Mouse (Mus musculus) megakaryocyte-erythroid progenitor cell, adult 5 weeks (primary cell): ENCODE measurements around the gene Prkcsh. TPM values are rescaled to one million over a fixed set of nuclear protein-coding genes. Genes with fewer than 3 reads are reported as not detected.

Source experiments
- polyA plus RNA-seq: library from polyadenylated mRNA; stranded (reverse); fragments of >175 nt; gene quantifications from 2 replicates; pipeline ENCODE4 v1.2.3, GENCODE M21; 2012

Prkcsh gene
- 202 and 244 TPM in 2 replicates for polyA plus RNA-seq

GRCm38 (mm10) chr9:22002194-22003162, at the start of gene Prkcsh, which contains the start of gene Ccdc151:
Prkcsh (plus strand) TSS chr9:22002806.
Ccdc151 (minus strand) TSS chr9:22002634.

GRCm38 (mm10) chr9:21955570-21956281, 46.9 kb upstream of the Prkcsh start, which contains the start of gene Swsap1:
Swsap1 (plus strand) TSS chr9:21955755.

DNA sequence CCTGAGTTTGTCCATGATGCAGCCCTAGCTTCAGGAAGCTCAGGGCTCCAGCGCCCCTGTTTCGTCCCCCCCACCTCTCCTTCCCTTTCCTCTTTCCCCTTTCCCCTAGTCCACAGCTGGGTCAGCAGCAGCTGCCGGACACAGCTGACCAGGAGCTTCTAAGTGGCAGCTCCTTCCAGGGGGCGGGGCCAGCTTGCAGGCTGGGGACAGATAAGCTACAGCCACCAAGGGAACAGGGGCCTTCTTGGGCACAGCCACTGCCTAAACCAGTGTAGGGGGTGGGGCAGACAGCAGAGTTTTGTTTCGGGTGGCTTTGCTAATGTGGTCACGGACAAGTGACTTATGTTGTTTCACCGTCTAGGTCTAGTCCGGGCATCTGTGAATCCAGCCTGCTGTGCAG, 39.2 kb upstream of the Prkcsh start, which contains the start of gene Epor:
Epor (minus strand) TSS at position 90 of the 400 bp plus-strand sequence.

GRCm38 (mm10) chr9:21989230-21990110, 13.1 kb upstream of the Prkcsh start, which contains the start of gene Rgl3:
Rgl3 (minus strand) TSS chr9:21989446.

GRCm38 (mm10) chr9:22051958-22052254, 49.3 kb downstream of the Prkcsh start, which contains the start of gene Elavl3:
Elavl3 (minus strand) TSS chr9:22052023.

Other genes starting within 250 kb of the Prkcsh start
- gene Spc24, start 242.5 kb upstream of the Prkcsh start, polyA plus RNA-seq = 101 and 106 TPM in 2 replicates
- 1.9 and 2.9 TPM in 2 replicates for gene Kank2, start 204.1 kb upstream of the Prkcsh start, polyA plus RNA-seq
- gene Angptl8, start 167.3 kb upstream of the Prkcsh start, polyA plus RNA-seq = 1.7 and 3.7 TPM in 2 replicates
- 3.1 and 4.8 TPM in 2 replicates for gene Dock6, start 150.2 kb upstream of the Prkcsh start, polyA plus RNA-seq
- 35.5 and 43.8 TPM in 2 replicates for gene Rab3d, start 84.6 kb upstream of the Prkcsh start, polyA plus RNA-seq
- gene Ccdc159, start 75.3 kb upstream of the Prkcsh start, polyA plus RNA-seq = 0.26 and 0.54 TPM in 2 replicates
- 28.8 and 33.9 TPM in 2 replicates for gene Tmem205, start 75.2 kb upstream of the Prkcsh start, polyA plus RNA-seq
- gene Plppr2, start 65.8 kb upstream of the Prkcsh start, polyA plus RNA-seq = 1.9 and 2.5 TPM in 2 replicates
- 5.8 and 8.1 TPM in 2 replicates for gene Swsap1, start 47.1 kb upstream of the Prkcsh start, polyA plus RNA-seq
- 45.2 and 62.0 TPM in 2 replicates for gene Epor, start 39.3 kb upstream of the Prkcsh start, polyA plus RNA-seq
- 0.03 and 0.11 TPM in 2 replicates for gene Rgl3, start 13.4 kb upstream of the Prkcsh start, polyA plus RNA-seq
- gene Ccdc151, start 172 bp upstream of the Prkcsh start, polyA plus RNA-seq = not detected in 2 replicates
- gene Elavl3, start 49.2 kb downstream of the Prkcsh start, polyA plus RNA-seq = 0.02 and 0.03 TPM in 2 replicates
- gene Gm49318, start 68.5 kb downstream of the Prkcsh start, polyA plus RNA-seq = not detected in 2 replicates
- gene Zfp653, start 68.6 kb downstream of the Prkcsh start, polyA plus RNA-seq = 19.3 and 24.5 TPM in 2 replicates
- gene Ecsit, start 82.6 kb downstream of the Prkcsh start, polyA plus RNA-seq = 30.5 and 33.6 TPM in 2 replicates
- 0.06 TPM in 1 of 2 replicates, not detected in the other for gene Cnn1, start 96.4 kb downstream of the Prkcsh start, polyA plus RNA-seq
- gene Elof1, start 114.4 kb downstream of the Prkcsh start, polyA plus RNA-seq = 75.1 and 88.1 TPM in 2 replicates
- 9.1 and 11.8 TPM in 2 replicates for gene Acp5, start 132.9 kb downstream of the Prkcsh start, polyA plus RNA-seq
- gene Pigyl, start 154.0 kb downstream of the Prkcsh start, polyA plus RNA-seq = 77.0 and 80.8 TPM in 2 replicates
- not detected in 2 replicates for gene Zfp872, start 185.3 kb downstream of the Prkcsh start, polyA plus RNA-seq
- gene Zfp809, start 222.9 kb downstream of the Prkcsh start, polyA plus RNA-seq = 3.2 and 4.1 TPM in 2 replicates